ENCODE assay signal across 8 mouse cellular contexts in genomic region chr9:106371776-106372175, GRCm38 (mm10). TPM values are rescaled to one million over a fixed set of nuclear protein-coding genes. Genes with fewer than 3 reads are reported as not detected.
DNase-seq lines count a peak whose midpoint lies in the region; ATAC-seq and TF ChIP-seq lines count a peak whose summit lies in the region.

No protein-coding gene starts in this region.

- peaks cover 2% of the 10 kb centered on the region; the same call in 1 of the 2 replicates for H3K27me3 ChIP-seq in forebrain, embryonic 10.5 days (ENCODE audit: poor library complexity, severe bottlenecking)
- no peaks in the 10 kb centered on the region for H3K27me3 ChIP-seq in forebrain, embryonic 11.5 days (ENCODE audit: control insufficient read depth, insufficient read depth, low read length)
- no peaks in the 10 kb centered on the region for H3K27me3 ChIP-seq in heart, embryonic 10.5 days (ENCODE audit: insufficient read depth, poor library complexity, severe bottlenecking)
- no peaks in the 10 kb centered on the region for H3K27me3 ChIP-seq in kidney, adult 2 months (replicated peaks; ENCODE audit: control insufficient read depth, insufficient read depth, low read length)
- no peaks in the 10 kb centered on the region for H3K27me3 ChIP-seq in liver, adult 2 months (ENCODE audit: control insufficient read depth, insufficient read depth, low read length)
- H3K27me3 ChIP-seq in midbrain, postnatal 0 days (ENCODE audit: insufficient read depth, low read length), result no peaks in the 10 kb centered on the region
- H3K27me3 ChIP-seq in stomach, embryonic 14.5 days (ENCODE audit: control insufficient read depth, insufficient read depth, low read length), result no peaks in the 10 kb centered on the region

- no peak for TF ChIP-seq CTCF in kidney, adult 2 months (conservative IDR thresholded peaks at IDR 0.05; ENCODE audit: insufficient read depth, insufficient read length, low read depth, low read length)
- TF ChIP-seq CTCF in liver, adult 2 months (IDR thresholded peaks at IDR 0.05; ENCODE audit: low read depth, low read length), result no peak
- TF ChIP-seq CTCF in midbrain, postnatal 0 days (IDR thresholded peaks at IDR 0.05), result no peak

- peaks cover 69% of the 10 kb centered on the region for H3K4me1 ChIP-seq in forebrain, embryonic 10.5 days
- H3K4me1 ChIP-seq in forebrain, embryonic 11.5 days (replicated peaks; ENCODE audit: control insufficient read depth, insufficient read depth, low read length), result peaks cover 6% of the 10 kb centered on the region
- peaks cover 51% of the 10 kb centered on the region for H3K4me1 ChIP-seq in heart, embryonic 10.5 days
- peaks cover 14% of the 10 kb centered on the region for H3K4me1 ChIP-seq in kidney, adult 2 months (ENCODE audit: control insufficient read depth, insufficient read depth, low read length)
- peaks cover 9% of the 10 kb centered on the region for H3K4me1 ChIP-seq in liver, adult 2 months (ENCODE audit: control insufficient read depth, insufficient read depth, low read length)
- peaks cover 18% of the 10 kb centered on the region for H3K4me1 ChIP-seq in midbrain, postnatal 0 days (ENCODE audit: insufficient read depth, low read length)
- H3K4me1 ChIP-seq in stomach, embryonic 14.5 days (ENCODE audit: control insufficient read depth, insufficient read depth, low read length), result peaks cover 30% of the 10 kb centered on the region

- H3K36me3 ChIP-seq in forebrain, embryonic 10.5 days (replicated peaks), result peaks cover 60% of the 10 kb centered on the region
- H3K36me3 ChIP-seq in forebrain, embryonic 11.5 days (ENCODE audit: control insufficient read depth, insufficient read depth, low read length), result peaks cover 5% of the 10 kb centered on the region; the same call in 1 of the 2 replicates
- H3K36me3 ChIP-seq in heart, embryonic 10.5 days, result peaks cover 58% of the 10 kb centered on the region
- peaks cover 5% of the 10 kb centered on the region; the same call in 1 of the 2 replicates for H3K36me3 ChIP-seq in kidney, adult 2 months (ENCODE audit: control insufficient read depth, insufficient read depth, low read length)
- H3K36me3 ChIP-seq in liver, adult 2 months (ENCODE audit: control insufficient read depth, insufficient read depth, low read length), result 0 out of 2 replicates have a peak, but pooled peaks cover 5% of the 10 kb centered on the region
- H3K36me3 ChIP-seq in midbrain, postnatal 0 days (ENCODE audit: insufficient read depth, low read length), result peaks cover 28% of the 10 kb centered on the region
- peaks cover 27% of the 10 kb centered on the region for H3K36me3 ChIP-seq in stomach, embryonic 14.5 days (ENCODE audit: control insufficient read depth, insufficient read depth, low read length)

- WGBS in forebrain, embryonic 10.5 days, result 38% methylated on average over 6 of the region's 6 CpGs
- 46% methylated on average over 6 of the region's 6 CpGs for WGBS in forebrain, embryonic 11.5 days
- 8% methylated on average over 6 of the region's 6 CpGs for WGBS in heart, embryonic 10.5 days
- WGBS in kidney, adult 2 months, result 2% methylated on average over 6 of the region's 6 CpGs
- WGBS in liver, adult 2 months, result 32% methylated on average over 6 of the region's 6 CpGs
- 37% methylated on average over 6 of the region's 6 CpGs for WGBS in midbrain, postnatal 0 days
- 11% methylated on average over 6 of the region's 6 CpGs for WGBS in stomach, embryonic 14.5 days

- no peak overlapping the region; the same call in 1 of the 2 replicates for H3K9ac ChIP-seq in forebrain, embryonic 11.5 days (ENCODE audit: low read length)
- H3K9ac ChIP-seq in liver, adult 2 months (ENCODE audit: low read depth, low read length), result peak overlapping the region; percentile 43
- H3K9ac ChIP-seq in midbrain, postnatal 0 days (replicated peaks; ENCODE audit: low read length, poor library complexity, severe bottlenecking), result peak overlapping the region; percentile 37
- H3K9ac ChIP-seq in stomach, embryonic 14.5 days (replicated peaks; ENCODE audit: low read depth, low read length), result no peak overlapping the region

- TF ChIP-seq POLR2A in kidney, adult 2 months (IDR thresholded peaks at IDR 0.05; ENCODE audit: low read depth, low read length), result no peak
- TF ChIP-seq POLR2A in liver, adult 2 months (IDR thresholded peaks at IDR 0.05; ENCODE audit: extremely low read depth, insufficient read depth, low read length), result 0 out of 2 replicates have a peak, but pooled peaks have one; percentile 4

- DNase-seq in forebrain, embryonic 10.5 days (ENCODE audit: extremely low spot score, low spot score), result no peak
- no peak for DNase-seq in forebrain, embryonic 11.5 days (ENCODE audit: low spot score)
- peak; percentile 71 for DNase-seq in embryo, embryonic 9.5 days (ENCODE audit: extremely low spot score)
- DNase-seq in heart, embryonic 10.5 days (ENCODE audit: low spot score), result no peak
- DNase-seq in kidney, adult 2 months, result peak; percentile 96
- peak; percentile 46 for DNase-seq in liver, adult 2 months (ENCODE audit: extremely low read depth, low read depth, low spot score)
- no peak for DNase-seq in midbrain, postnatal 0 days (ENCODE audit: low spot score)

- peaks cover 5% of the 10 kb centered on the region; the same call in 1 of the 2 replicates for H3K79me2 ChIP-seq in liver, adult 2 months (ENCODE audit: control insufficient read depth, insufficient read depth, low read length)

- ATAC-seq in forebrain, embryonic 11.5 days (replicated peaks; ENCODE audit: low FRiP score), result no peak
- ATAC-seq in midbrain, postnatal 0 days (ENCODE audit: low FRiP score), result no peak
- ATAC-seq in stomach, embryonic 14.5 days (ENCODE audit: insufficient number of reproducible peaks, insufficient read depth, low FRiP score, low read depth), result no peak

- peak overlapping the region; percentile 93 for H3K4me3 ChIP-seq in forebrain, embryonic 10.5 days
- no peak overlapping the region for H3K4me3 ChIP-seq in forebrain, embryonic 11.5 days (ENCODE audit: low read depth, low read length)
- H3K4me3 ChIP-seq in heart, embryonic 10.5 days, result peak overlapping the region; percentile 88
- H3K4me3 ChIP-seq in kidney, adult 2 months (ENCODE audit: insufficient read depth, low read depth, low read length), result peak overlapping the region; percentile 23
- H3K4me3 ChIP-seq in liver, adult 2 months (ENCODE audit: insufficient read depth, low read depth, low read length), result peak overlapping the region; percentile 21
- 0 out of 2 replicates have a peak overlapping the region, but pooled peaks have one; percentile 10 for H3K4me3 ChIP-seq in midbrain, postnatal 0 days (ENCODE audit: low read depth, low read length)
- H3K4me3 ChIP-seq in stomach, embryonic 14.5 days (ENCODE audit: low read depth, low read length), result peak overlapping the region; percentile 7; the same call in 1 of the 2 replicates

- H3K9me3 ChIP-seq in forebrain, embryonic 10.5 days, result no peaks in the 10 kb centered on the region
- no peaks in the 10 kb centered on the region for H3K9me3 ChIP-seq in forebrain, embryonic 11.5 days (ENCODE audit: control insufficient read depth, low read length)
- H3K9me3 ChIP-seq in heart, embryonic 10.5 days, result no peaks in the 10 kb centered on the region
- no peaks in the 10 kb centered on the region for H3K9me3 ChIP-seq in midbrain, postnatal 0 days (ENCODE audit: low read length)
- no peaks in the 10 kb centered on the region for H3K9me3 ChIP-seq in stomach, embryonic 14.5 days (ENCODE audit: control insufficient read depth, low read depth, low read length)

- peak overlapping the region; percentile 51; the same call in 1 of the 2 replicates for H3K27ac ChIP-seq in forebrain, embryonic 10.5 days
- no peak overlapping the region for H3K27ac ChIP-seq in forebrain, embryonic 11.5 days (ENCODE audit: low read depth, low read length)
- H3K27ac ChIP-seq in heart, embryonic 10.5 days, result peak overlapping the region; percentile 98
- peak overlapping the region; percentile 88 for H3K27ac ChIP-seq in kidney, adult 2 months (ENCODE audit: insufficient read depth, low read depth, low read length)
- peak overlapping the region; percentile 76 for H3K27ac ChIP-seq in liver, adult 2 months (replicated peaks; ENCODE audit: insufficient read depth, low read depth, low read length)
- no peak overlapping the region for H3K27ac ChIP-seq in midbrain, postnatal 0 days (ENCODE audit: low read depth, low read length)
- no peak overlapping the region; the same call in 1 of the 2 replicates for H3K27ac ChIP-seq in stomach, embryonic 14.5 days (ENCODE audit: low read length)

- no peak overlapping the region for H3K4me2 ChIP-seq in forebrain, embryonic 11.5 days (ENCODE audit: low read depth, low read length, severe bottlenecking)
- peak overlapping the region; percentile 64 for H3K4me2 ChIP-seq in midbrain, postnatal 0 days (ENCODE audit: low read depth, low read length, poor library complexity, severe bottlenecking)
- H3K4me2 ChIP-seq in stomach, embryonic 14.5 days (replicated peaks; ENCODE audit: low read depth, low read length), result peak overlapping the region; percentile 93

RNA-seq across cellular contexts. Expression of gene Dusp7, which starts 3.3 kb away (rescaled TPM):
- polyA plus RNA-seq in forebrain, embryonic 10.5 days (2016; fragmentation: Nextera tagmentation; extraction: Ambion mirVana), result 17.6 and 18.9 TPM in 2 replicates
- polyA plus RNA-seq in forebrain, embryonic 11.5 days (2014; fragmentation: Nextera tagmentation; extraction: Ambion mirVana), result 26.8 and 27.6 TPM in 2 replicates
- 14.4 and 21.0 TPM in 2 replicates for polyA plus RNA-seq in heart, embryonic 10.5 days (2016; fragmentation: Nextera tagmentation; extraction: Ambion mirVana)
- 38.8 and 44.1 TPM in 2 replicates for polyA plus RNA-seq in kidney, adult 2 months (2012; rRNA removed)
- total RNA-seq in liver, adult 2 months (2014; rRNA removed), result 1.8 and 2.5 TPM in 2 replicates
- 7.7 and 10.1 TPM in 2 replicates for polyA plus RNA-seq in liver, adult 2 months (2012; rRNA removed)
- 62.9 and 79.2 TPM in 2 replicates for total RNA-seq in midbrain, postnatal 0 days (2014; rRNA removed)
- 18.4 and 19.4 TPM in 2 replicates for polyA plus RNA-seq in midbrain, postnatal 0 days (2015; fragmentation: Nextera tagmentation; extraction: Ambion mirVana)
- polyA plus RNA-seq in stomach, embryonic 14.5 days (2014; fragmentation: Nextera tagmentation; extraction: Ambion mirVana), result 22.4 and 24.9 TPM in 2 replicates

RNA-seq across cellular contexts. Expression of gene Rpl29, which starts 57.5 kb away (rescaled TPM):
- polyA plus RNA-seq in forebrain, embryonic 10.5 days (2016; fragmentation: Nextera tagmentation; extraction: Ambion mirVana), result 1,043 and 1,081 TPM in 2 replicates
- polyA plus RNA-seq in forebrain, embryonic 11.5 days (2014; fragmentation: Nextera tagmentation; extraction: Ambion mirVana), result 879 and 889 TPM in 2 replicates
- 735 and 862 TPM in 2 replicates for polyA plus RNA-seq in heart, embryonic 10.5 days (2016; fragmentation: Nextera tagmentation; extraction: Ambion mirVana)
- 452 and 521 TPM in 2 replicates for polyA plus RNA-seq in kidney, adult 2 months (2012; rRNA removed)
- 182 and 210 TPM in 2 replicates for total RNA-seq in liver, adult 2 months (2014; rRNA removed)
- polyA plus RNA-seq in liver, adult 2 months (2012; rRNA removed), result 230 and 232 TPM in 2 replicates
- total RNA-seq in midbrain, postnatal 0 days (2014; rRNA removed), result 795 and 936 TPM in 2 replicates
- polyA plus RNA-seq in midbrain, postnatal 0 days (2015; fragmentation: Nextera tagmentation; extraction: Ambion mirVana), result 645 TPM in 2 replicates
- 1,139 and 1,256 TPM in 2 replicates for polyA plus RNA-seq in stomach, embryonic 14.5 days (2014; fragmentation: Nextera tagmentation; extraction: Ambion mirVana)

Comparison
In these comparisons a context has a peak if more than half of its experiments do, and no peak if none do; other contexts are left out.
1. H3K27ac ChIP-seq: peak in forebrain, embryonic 10.5 days (single experiment), heart, embryonic 10.5 days (single experiment), kidney, adult 2 months (single experiment) and liver, adult 2 months (single experiment); none in forebrain, embryonic 11.5 days (single experiment), midbrain, postnatal 0 days (single experiment) and stomach, embryonic 14.5 days (single experiment).
2. DNase-seq: peak in embryo, embryonic 9.5 days (single experiment), kidney, adult 2 months (single experiment) and liver, adult 2 months (single experiment); none in forebrain, embryonic 10.5 days (single experiment), forebrain, embryonic 11.5 days (single experiment), heart, embryonic 10.5 days (single experiment) and midbrain, postnatal 0 days (single experiment).
3. H3K9ac ChIP-seq: peak in liver, adult 2 months (single experiment) and midbrain, postnatal 0 days (single experiment); none in forebrain, embryonic 11.5 days (single experiment) and stomach, embryonic 14.5 days (single experiment).